Mouse (Mus musculus) ovary, adult 2 months (tissue): ENCODE data around the gene Gbp8. TPM values are rescaled to one million over a fixed set of nuclear protein-coding genes. Genes with fewer than 3 reads are reported as not detected.

ENCODE experiments used
- polyA plus RNA-seq: library from polyadenylated mRNA; depleted of rRNA; stranded (reverse); fragments of >200 nt; gene quantifications from 2 replicates; pipeline ENCODE4 v1.2.3, GENCODE M21; 2012; rRNA removed

Gene Gbp8
- polyA plus RNA-seq = 4.5 and 6.0 TPM in 2 replicates

GRCm38 (mm10) chr5:105139409-105140088 lies at the start of gene Gbp8, which contains the start of the genes Gbp9 and Gbp4:
Gene Gbp8 (minus strand): TSS chr5:105139540.
Gene Gbp9 (minus strand): TSS chr5:105139539.
Gene Gbp4 (minus strand): TSS chr5:105139586.

GRCm38 (mm10) chr5:104982535-104982934 lies 156.8 kb downstream of the Gbp8 start, which contains the start of gene Abcg3:
Gene Abcg3 (minus strand): TSS chr5:104982718.

Other genes starting within 250 kb of the Gbp8 start
- 0.21 and 0.25 TPM in 2 replicates for gene Abcg3, start 156.8 kb downstream of the Gbp8 start, polyA plus RNA-seq
- 3.3 and 4.2 TPM in 2 replicates for gene Gbp9, start within 50 bp of the Gbp8 start, polyA plus RNA-seq
- gene Gbp4, start within 50 bp of the Gbp8 start, polyA plus RNA-seq = 9.6 and 11.5 TPM in 2 replicates
- 0.15 and 0.56 TPM in 2 replicates for gene Gbp10, start 100.0 kb upstream of the Gbp8 start, polyA plus RNA-seq
- gene Gm43302, start 154.2 kb upstream of the Gbp8 start, polyA plus RNA-seq = 0.78 and 1.1 TPM in 2 replicates
- 3.1 and 3.4 TPM in 2 replicates for gene Gbp6, start 154.2 kb upstream of the Gbp8 start, polyA plus RNA-seq